Mouse (Mus musculus) thymus, adult 2 months (tissue): ENCODE measurements around the gene Lmf2. TPM values are rescaled to one million over a fixed set of nuclear protein-coding genes. Genes with fewer than 3 reads are reported as not detected.
A peak's percentile ranks its signal among the peaks of the same experiment; 100 is the strongest.

ENCODE experiments used
- DNase-seq: peaks from one replicate; pipeline ENCODE4 v3.0.0; 2021
- H3K27ac ChIP-seq: fragments of 200-500 bp; 2 replicates; pipeline ENCODE4 v1.5.1; 2012; ENCODE audit warnings: low read length, control low read depth; ENCODE audit not compliant: control insufficient read depth, insufficient read depth
- H3K27me3 ChIP-seq: fragments of 200-500 bp; 2 replicates; pipeline ENCODE4 v1.6.1; 2012; ENCODE audit warnings: mild to moderate bottlenecking, low read length, moderate library complexity, mixed read lengths; ENCODE audit not compliant: control insufficient read depth, insufficient read depth
- H3K36me3 ChIP-seq: fragments of 200-500 bp; 2 replicates; pipeline ENCODE4 v1.6.1; 2012; ENCODE audit warnings: mild to moderate bottlenecking, low read length, moderate library complexity; ENCODE audit not compliant: control insufficient read depth, insufficient read depth
- H3K4me1 ChIP-seq: fragments of 200-500 bp; replicated peaks from 2 replicates; pipeline ENCODE4 v1.6.1; 2012; ENCODE audit warnings: low read length; ENCODE audit not compliant: control insufficient read depth, insufficient read depth
- H3K4me3 ChIP-seq: fragments of 200-500 bp; 2 replicates; pipeline ENCODE4 v1.5.1; 2012; ENCODE audit warnings: mild to moderate bottlenecking, low read length, control low read depth, moderate library complexity; ENCODE audit not compliant: control insufficient read depth, insufficient read depth
- CTCF ChIP-seq: fragments of 200-500 bp; IDR thresholded peaks from 2 replicates; pipeline ENCODE4 v1.5.1; 2012; ENCODE audit warnings: mild to moderate bottlenecking, control low read depth, low read length, moderate library complexity, borderline replicate concordance; ENCODE audit not compliant: control insufficient read depth, poor library complexity, insufficient read depth; ENCODE audit errors: extremely low read depth
- POLR2A ChIP-seq: fragments of 200-500 bp; IDR thresholded peaks from 2 replicates; pipeline ENCODE4 v1.6.1; 2012; ENCODE audit warnings: mild to moderate bottlenecking, low read length, control low read depth, moderate library complexity; ENCODE audit not compliant: control insufficient read depth, poor library complexity, insufficient read depth; ENCODE audit errors: extremely low read depth
- WGBS: fragments of 180-500 bp; shearing (Covaris S2); methylation state at CpG from one replicate; pipeline ENCODE4 v1.1.7; 2018; 5-methylcytosine and 5-hydroxymethylcytosine counted together
- polyA plus RNA-seq: library from polyadenylated mRNA; depleted of rRNA; stranded (reverse); fragments of >200 nt; gene quantifications from 2 replicates; pipeline ENCODE4 v1.2.3, GENCODE M21; 2012

Gene Lmf2
- polyA plus RNA-seq, 1 experiment: 129 TPM

- 1% methylated on average over 35 of the region's 35 CpGs for WGBS
These were observed 17.7 kb upstream of the Lmf2 start for GRCm38 (mm10) chr15:89373027-89373761.

GRCm38 (mm10) chr15:89372536-89372935 is 17.1 kb upstream of the Lmf2 start:
- no peak for TF ChIP-seq CTCF
- no peak for TF ChIP-seq POLR2A
- H3K36me3 ChIP-seq: peaks cover 39% of the 10 kb centered on the region
- no peak for DNase-seq
- H3K27ac ChIP-seq: no peak overlapping the region
- no peak overlapping the region for H3K4me3 ChIP-seq
- H3K4me1 ChIP-seq: peaks cover 13% of the 10 kb centered on the region
- 95% methylated on average over 7 of the region's 7 CpGs for WGBS
- H3K27me3 ChIP-seq: no peaks in the 10 kb centered on the region

More at GRCm38 (mm10) chr15:89373027-89373761, 17.7 kb upstream of the Lmf2 start:
- peak overlapping the region; percentile 55 for H3K27ac ChIP-seq
- DNase-seq: peak; percentile 88
- TF ChIP-seq CTCF (peak; percentile 81; the same call in 1 of the 2 replicates), POLR2A (no peak)
- peak overlapping the region; percentile 87 for H3K4me3 ChIP-seq
- peaks cover 18% of the 10 kb centered on the region for H3K4me1 ChIP-seq
- no peaks in the 10 kb centered on the region for H3K27me3 ChIP-seq
- peaks cover 33% of the 10 kb centered on the region for H3K36me3 ChIP-seq

- H3K27me3 ChIP-seq: no peaks in the 10 kb centered on the region
- no peak for DNase-seq
- H3K4me1 ChIP-seq: peaks cover 8% of the 10 kb centered on the region
- TF ChIP-seq POLR2A (no peak), CTCF (no peak)
- 83% methylated on average over 13 of the region's 13 CpGs for WGBS
- H3K4me3 ChIP-seq: no peak overlapping the region
- H3K36me3 ChIP-seq: peaks cover 44% of the 10 kb centered on the region
- H3K27ac ChIP-seq: no peak overlapping the region
These were observed 16.6 kb upstream of the Lmf2 start for GRCm38 (mm10) chr15:89372068-89372467.

- TF ChIP-seq POLR2A (no peak), CTCF (no peak)
- peaks cover 100% of the 10 kb centered on the region for H3K36me3 ChIP-seq
- H3K4me3 ChIP-seq: no peak overlapping the region
- no peaks in the 10 kb centered on the region for H3K27me3 ChIP-seq
- 98% methylated on average over 4 of the region's 4 CpGs for WGBS
- no peak overlapping the region for H3K27ac ChIP-seq
- no peak for DNase-seq
- no peaks in the 10 kb centered on the region for H3K4me1 ChIP-seq
These were observed 9.7 kb upstream of the Lmf2 start for GRCm38 (mm10) chr15:89365141-89365551.

GRCm38 (mm10) chr15:89363051-89363450 is 7.6 kb upstream of the Lmf2 start:
- Histone ChIP-seq H3K4me3 (no peak overlapping the region), H3K27ac (no peak overlapping the region), H3K4me1 (no peaks in the 10 kb centered on the region), H3K36me3 (peaks cover 82% of the 10 kb centered on the region), H3K27me3 (no peaks in the 10 kb centered on the region)
- no peak for DNase-seq
- TF ChIP-seq CTCF (no peak), POLR2A (no peak)
- WGBS: 96% methylated on average over 7 of the region's 7 CpGs

- Histone ChIP-seq H3K27ac (no peak overlapping the region), H3K27me3 (no peaks in the 10 kb centered on the region), H3K4me1 (peaks cover 15% of the 10 kb centered on the region), H3K36me3 (peaks cover 39% of the 10 kb centered on the region), H3K4me3 (no peak overlapping the region)
- WGBS: 93% methylated on average over 3 of the region's 3 CpGs
- no peak for TF ChIP-seq POLR2A
- no peak for TF ChIP-seq CTCF
- no peak for DNase-seq
These were observed 3.3 kb upstream of the Lmf2 start for GRCm38 (mm10) chr15:89358784-89359183.
